Mouse (Mus musculus) layer of hippocampus, postnatal 14 days (tissue): ENCODE data around the gene Polr2b. TPM values are rescaled to one million over a fixed set of nuclear protein-coding genes. Genes with fewer than 3 reads are reported as not detected.

Source experiments
- DNase-seq, 2 experiments: peaks; one replicate each; pipeline ENCODE4 v3.0.0; 2021 to 2022; ENCODE audit warnings: low spot score in 2 of 2, mixed read lengths in 1 of 2
- long read RNA-seq, 2 experiments: library from polyadenylated mRNA; stranded (forward); transcript quantifications; one replicate each; pipeline ENCODE4 v2.0.0; 2021
- total RNA-seq, 2 experiments: library from RNA; stranded (reverse); gene quantifications; 2 replicates each; pipeline ENCODE4 v1.2.3; 2021

The Polr2b gene
- total RNA-seq, result 10 to 100 TPM; 48.1 to 48.7 TPM
- long read RNA-seq, experiment 1, full-length matches to known transcripts, result 41 of 47 reads
- long read RNA-seq, experiment 1, partial matches to known transcripts, result 1 of 47 reads
- long read RNA-seq, experiment 1, other reads (novel, unspliced or antisense), result 5 of 47 reads
- long read RNA-seq, experiment 2, full-length matches to known transcripts, result 73 of 79 reads
- long read RNA-seq, experiment 2, partial matches to known transcripts, result 4 of 79 reads
- long read RNA-seq, experiment 2, other reads (novel, unspliced or antisense), result 2 of 79 reads

- DNase-seq, result peak; percentile 100
These were observed at the start of gene Polr2b, which contains the start of gene Noa1 for GRCm38 (mm10) chr5:77309924-77310772. TSS of gene Polr2b (plus strand) at chr5:77310147. TSS of gene Noa1 (minus strand) at chr5:77310084.

GRCm38 (mm10) chr5:77261137-77261536 lies 48.8 kb upstream of the Polr2b start:
- no peak for DNase-seq

DNA sequence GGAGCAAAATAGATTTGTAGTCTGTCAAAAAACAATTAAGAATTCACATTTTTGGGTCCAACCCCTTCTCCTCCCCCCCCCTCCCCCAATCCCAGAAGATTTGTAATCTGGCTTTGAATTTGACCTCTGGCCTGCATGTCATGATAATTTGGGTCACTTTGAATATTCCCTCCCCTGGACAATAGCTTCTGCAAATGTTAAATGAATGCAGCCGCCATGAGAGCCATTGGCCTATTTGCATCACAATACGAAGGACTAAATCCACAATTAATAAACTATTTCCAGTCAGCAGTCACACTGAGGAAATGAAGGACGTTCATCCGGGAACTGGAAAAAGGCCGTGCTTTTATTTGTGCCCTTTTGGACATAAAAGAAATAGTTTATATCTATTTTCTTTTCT lies 47.8 kb upstream of the Polr2b start:
- no peak for DNase-seq

- DNase-seq, result peak; percentile 44 to 54
These were observed 44.8 kb upstream of the Polr2b start, which contains the start of gene Rest for GRCm38 (mm10) chr5:77265081-77265670. TSS of gene Rest (plus strand) at chr5:77265491.

- DNase-seq, result peak in 1 of 2 experiments; percentile 50
These were observed 44.3 kb upstream of the Polr2b start for GRCm38 (mm10) chr5:77265671-77266065.

- DNase-seq, result peak in 1 of 2 experiments; percentile 28
These were observed 43.7 kb upstream of the Polr2b start for GRCm38 (mm10) chr5:77266066-77266885.

DNA sequence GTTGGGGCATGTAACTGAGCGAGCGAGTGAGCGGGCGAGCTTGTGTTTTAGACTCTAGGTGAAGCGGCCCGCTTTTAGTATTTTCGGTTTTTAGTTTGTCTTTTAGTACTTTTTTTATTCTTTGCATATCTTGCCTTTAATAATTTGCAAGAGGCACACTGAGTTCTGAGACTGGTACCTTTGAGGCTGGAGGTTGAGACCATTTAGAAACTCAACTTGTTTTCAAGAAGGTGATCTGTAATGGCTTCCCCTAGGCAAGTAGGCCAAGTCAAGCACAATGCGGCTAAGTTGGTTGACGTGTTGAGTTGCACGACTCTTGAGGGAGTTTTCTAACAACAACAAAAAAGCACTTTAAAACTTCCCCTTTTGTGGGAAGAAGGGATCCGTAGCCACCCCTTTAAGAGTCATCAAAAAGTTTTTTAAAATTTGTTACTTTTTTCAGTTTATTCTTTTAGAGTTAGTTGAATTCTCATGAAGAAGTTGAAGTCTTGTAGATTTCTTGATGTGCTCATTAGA lies 43.0 kb upstream of the Polr2b start:
- no peak for DNase-seq

DNA sequence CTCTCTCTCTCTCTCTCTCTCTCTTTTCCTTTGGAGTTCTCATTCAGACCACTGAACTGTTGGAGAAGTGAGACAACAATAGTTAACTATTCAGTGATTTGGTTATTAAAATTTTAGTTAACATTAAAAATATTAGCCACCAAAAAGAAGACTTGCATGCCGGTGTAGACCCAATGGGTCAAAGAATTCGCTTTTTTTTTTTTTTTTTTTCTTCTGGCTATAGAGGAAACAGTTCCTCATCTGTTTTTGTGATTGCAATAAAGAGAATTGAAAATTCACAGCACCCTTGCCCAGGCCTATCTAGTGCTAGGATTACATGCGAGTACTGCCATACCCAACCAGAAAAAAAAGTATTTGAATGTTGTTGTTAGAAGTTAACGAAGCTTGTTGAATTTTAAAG lies 42.5 kb upstream of the Polr2b start:
- DNase-seq, result no peak

GRCm38 (mm10) chr5:77267957-77268624 lies 41.9 kb upstream of the Polr2b start:
- no peak for DNase-seq

- no peak for DNase-seq
These were observed 40.5 kb upstream of the Polr2b start for GRCm38 (mm10) chr5:77269399-77269798.

DNA sequence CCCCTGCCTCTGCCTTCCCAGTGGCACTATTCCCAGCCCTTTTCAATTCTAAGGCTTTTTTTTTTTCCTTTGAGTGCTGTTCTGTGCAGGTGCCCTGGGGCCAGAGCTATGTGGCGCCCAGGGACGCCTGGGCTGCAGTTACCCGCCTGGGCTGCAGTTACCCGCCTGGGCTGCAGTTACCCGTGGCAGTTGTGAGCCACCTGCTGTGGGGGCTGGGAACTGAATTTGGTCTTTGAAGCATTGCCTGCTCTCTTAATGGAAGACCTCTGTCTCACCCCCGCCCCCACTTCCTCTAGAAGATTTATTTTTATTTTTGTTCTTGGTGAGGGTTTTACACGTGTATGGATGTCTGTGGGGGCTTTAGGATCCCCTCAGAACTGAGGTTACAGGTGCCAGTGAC lies 36.8 kb upstream of the Polr2b start:
- no peak for DNase-seq

DNA sequence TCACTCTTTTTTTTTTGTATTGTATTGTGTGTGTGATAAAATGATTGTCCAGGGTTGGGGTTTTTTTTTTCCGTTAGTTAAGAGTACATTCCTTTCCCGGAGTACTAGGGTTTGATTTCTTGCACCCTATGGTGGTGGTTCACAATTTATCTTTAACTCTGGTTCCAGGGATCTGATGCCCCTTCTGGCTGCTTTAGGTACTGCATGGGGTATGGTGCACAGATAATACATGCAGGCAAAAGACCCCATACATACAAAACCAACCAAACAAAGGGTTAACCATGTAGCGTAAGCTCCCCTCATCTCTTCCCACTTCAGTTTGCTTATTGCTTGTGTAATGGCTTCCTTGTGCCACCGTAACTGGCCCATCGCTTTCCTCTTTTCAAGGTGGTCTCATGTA lies 34.0 kb upstream of the Polr2b start:
- DNase-seq, result no peak

DNA sequence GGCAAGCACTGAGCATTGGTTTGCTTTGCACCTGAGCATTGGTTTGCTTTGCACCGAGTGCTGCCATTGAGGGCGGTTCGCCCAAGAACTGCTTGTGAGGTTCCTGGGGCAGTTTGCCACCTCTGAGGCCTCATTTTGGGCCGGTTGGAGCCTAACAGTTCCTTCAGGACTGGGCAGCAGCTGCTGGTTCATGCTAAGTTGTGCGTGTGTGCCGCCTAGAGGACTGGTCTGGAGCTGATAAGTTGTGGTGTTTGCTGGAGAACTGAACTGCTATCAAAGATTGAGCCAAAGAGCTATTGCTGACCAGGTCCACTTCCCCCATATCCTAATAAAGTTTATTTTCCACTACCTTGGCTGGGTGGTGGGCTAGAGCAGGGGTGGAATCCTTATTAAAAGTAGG lies 32.7 kb upstream of the Polr2b start:
- DNase-seq, result no peak

DNA sequence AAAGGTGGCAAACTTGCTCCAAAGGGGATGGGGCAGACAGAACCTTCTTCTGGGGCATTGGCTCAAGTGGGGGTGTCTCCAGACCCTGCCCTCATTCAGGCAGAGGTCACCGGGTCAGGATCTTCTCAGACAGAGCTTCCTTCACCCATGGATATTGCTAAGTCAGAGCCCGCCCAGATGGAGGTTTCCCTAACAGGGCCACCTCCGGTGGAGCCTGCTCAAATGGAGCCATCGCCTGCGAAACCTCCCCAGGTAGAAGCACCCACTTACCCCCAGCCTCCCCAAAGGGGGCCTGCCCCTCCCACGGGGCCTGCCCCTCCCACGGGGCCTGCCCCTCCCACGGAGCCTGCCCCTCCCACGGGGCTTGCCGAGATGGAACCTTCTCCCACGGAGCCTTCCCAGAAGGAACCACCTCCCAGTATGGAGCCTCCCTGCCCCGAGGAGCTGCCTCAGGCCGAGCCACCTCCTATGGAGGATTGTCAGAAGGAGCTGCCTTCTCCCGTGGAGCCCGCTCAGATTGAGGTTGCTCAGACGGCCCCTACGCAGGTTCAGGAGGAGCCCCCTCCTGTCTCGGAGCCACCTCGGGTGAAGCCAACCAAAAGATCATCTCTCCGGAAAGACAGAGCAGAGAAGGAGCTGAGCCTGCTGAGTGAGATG lies 28.3 kb upstream of the Polr2b start:
- no peak for DNase-seq

DNA sequence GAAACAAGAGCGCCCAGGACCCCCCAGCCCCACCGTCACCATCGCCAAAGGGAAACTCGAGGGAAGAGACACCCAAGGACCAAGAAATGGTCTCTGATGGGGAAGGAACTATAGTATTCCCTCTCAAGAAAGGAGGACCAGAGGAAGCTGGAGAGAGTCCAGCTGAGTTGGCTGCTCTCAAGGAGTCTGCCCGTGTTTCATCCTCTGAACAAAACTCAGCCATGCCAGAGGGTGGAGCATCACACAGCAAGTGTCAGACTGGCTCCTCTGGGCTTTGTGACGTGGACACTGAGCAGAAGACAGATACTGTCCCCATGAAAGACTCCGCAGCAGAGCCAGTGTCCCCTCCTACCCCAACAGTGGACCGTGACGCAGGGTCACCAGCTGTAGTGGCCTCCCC lies 27.7 kb upstream of the Polr2b start:
- no peak for DNase-seq

DNA sequence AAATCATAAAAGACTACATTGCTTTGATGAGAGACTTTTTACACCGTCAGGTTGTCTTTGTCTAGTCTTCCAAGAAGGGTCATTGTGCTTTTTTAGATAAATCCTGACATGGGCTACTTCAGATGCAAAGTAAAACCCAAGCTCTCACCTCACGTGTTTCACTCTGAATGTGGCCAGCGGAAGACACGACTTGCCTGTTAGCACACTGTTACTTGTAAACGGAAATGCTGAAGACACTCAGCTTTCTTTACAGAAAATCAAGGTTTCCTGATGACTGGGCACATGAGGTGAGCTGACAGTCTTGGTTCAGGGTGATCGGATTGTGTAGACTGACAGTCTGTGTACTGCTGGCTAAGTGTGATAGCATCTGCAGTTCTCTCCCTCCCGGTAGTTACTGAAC lies 24.3 kb upstream of the Polr2b start:
- DNase-seq, result no peak

DNA sequence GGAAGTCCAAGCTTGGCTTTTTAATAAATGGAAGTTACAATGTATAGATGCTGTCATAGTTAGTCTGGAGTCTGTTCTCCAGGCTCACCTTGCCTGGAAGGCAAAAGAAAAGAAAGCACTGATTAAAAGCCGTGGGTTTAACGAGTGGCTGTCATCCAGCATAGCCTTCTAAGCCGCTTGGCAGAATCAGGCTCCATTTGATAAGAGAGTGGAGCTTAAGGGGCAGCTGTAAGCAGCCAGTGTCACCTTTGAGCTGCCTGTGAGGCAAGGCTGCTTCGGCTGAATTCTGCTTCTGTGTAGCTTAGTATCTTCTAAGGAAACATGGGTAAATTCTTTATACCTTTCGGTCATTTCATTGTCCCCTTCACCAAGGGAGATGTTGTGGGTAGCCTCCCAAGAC lies 23.0 kb upstream of the Polr2b start:
- DNase-seq, result no peak

DNA sequence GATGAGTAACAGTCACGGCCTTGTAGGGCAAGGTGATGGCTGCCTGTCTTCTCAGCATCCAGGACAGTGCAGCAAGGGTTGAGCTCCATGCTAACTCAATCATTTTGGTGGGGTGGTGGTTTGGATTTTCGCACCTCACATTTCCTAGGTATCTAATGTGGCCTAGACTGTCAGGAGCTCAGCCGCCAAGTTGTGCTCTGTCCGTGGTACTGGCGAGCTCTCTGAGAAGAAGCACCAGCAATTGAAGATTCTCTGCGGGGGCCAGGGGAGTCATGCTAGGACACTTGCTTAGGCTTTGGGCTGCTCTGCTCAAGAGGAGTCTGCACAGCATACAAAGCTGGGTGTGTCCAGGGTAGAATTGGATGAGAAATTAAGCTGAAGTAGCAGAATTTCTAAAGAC lies 22.0 kb upstream of the Polr2b start:
- DNase-seq, result no peak

DNA sequence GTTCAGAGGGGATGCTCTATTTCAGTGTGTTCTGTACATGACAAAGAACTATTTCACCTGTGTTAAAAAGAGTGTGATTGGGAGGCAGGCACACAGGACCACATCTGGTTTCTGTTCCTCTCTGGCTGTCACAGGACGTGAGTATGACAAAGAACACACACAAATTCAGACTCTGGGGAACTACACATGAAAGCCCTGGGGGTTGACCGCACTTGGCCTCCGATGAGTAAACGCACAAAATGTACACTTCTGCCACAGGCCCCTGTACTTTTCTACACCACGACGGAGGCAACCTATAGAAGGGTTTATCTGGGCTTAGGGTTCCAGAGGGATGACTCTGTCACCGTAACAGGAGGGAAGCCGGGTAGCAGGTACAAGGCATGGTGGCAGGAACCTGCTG lies 20.3 kb upstream of the Polr2b start:
- no peak for DNase-seq

DNA sequence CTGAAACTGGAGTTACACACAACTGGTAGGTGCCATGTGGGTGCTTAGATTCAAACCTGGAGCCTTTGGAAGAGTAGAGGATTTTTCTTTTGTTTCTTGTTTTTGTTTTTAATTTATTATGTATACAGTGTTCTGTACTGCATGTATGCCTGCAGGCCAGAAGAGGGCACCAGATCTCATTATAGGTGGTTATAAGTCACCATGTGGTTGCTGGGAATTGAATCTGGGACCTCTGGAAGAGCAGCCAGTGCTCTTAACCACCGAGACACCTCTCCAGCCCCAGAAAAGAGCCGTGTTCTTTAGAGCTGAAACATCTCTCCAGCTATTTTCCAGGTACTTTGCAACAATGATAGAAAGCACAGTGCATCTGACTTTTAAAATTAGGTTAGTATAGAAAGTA lies 19.3 kb upstream of the Polr2b start:
- DNase-seq, result no peak
